Mouse (Mus musculus): Measurements from ENCODE around the gene Epor.

The Epor gene

GRCm38 (mm10) chr9:21962416-21963059, 768 bp downstream of the Epor start:
- DNase-seq: peak; percentile 56

- no peak for DNase-seq
These were observed 1.3 kb downstream of the Epor start for GRCm38 (mm10) chr9:21962010-21962409.

GRCm38 (mm10) chr9:21961366-21961980, 1.8 kb downstream of the Epor start:
- DNase-seq: no peak

- peak; percentile 41 for DNase-seq
These were observed 2.6 kb downstream of the Epor start for GRCm38 (mm10) chr9:21960558-21961208.

- DNase-seq: no peak
These were observed 3.2 kb downstream of the Epor start for GRCm38 (mm10) chr9:21960135-21960534.

GRCm38 (mm10) chr9:21959244-21959643, 4.1 kb downstream of the Epor start:
- no peak for DNase-seq

- DNase-seq: no peak
These were observed 4.9 kb downstream of the Epor start for GRCm38 (mm10) chr9:21958372-21958771.

GRCm38 (mm10) chr9:21955570-21956281, 7.6 kb downstream of the Epor start, which contains the start of gene Swsap1:
Gene Swsap1, plus strand, starts transcription at chr9:21955755.
- peak; percentile 100 for DNase-seq

GRCm38 (mm10) chr9:21955225-21955569, 8.1 kb downstream of the Epor start:
- no peak for DNase-seq

- DNase-seq: no peak
These were observed 8.7 kb downstream of the Epor start for GRCm38 (mm10) chr9:21954635-21955034.

GRCm38 (mm10) chr9:21953600-21953999, 9.7 kb downstream of the Epor start:
- DNase-seq: no peak

- no peak for DNase-seq
These were observed 11.3 kb downstream of the Epor start for GRCm38 (mm10) chr9:21951977-21952376.

GRCm38 (mm10) chr9:21950322-21950721, 13.0 kb downstream of the Epor start:
- DNase-seq: no peak

GRCm38 (mm10) chr9:21948790-21949189, 14.5 kb downstream of the Epor start:
- no peak for DNase-seq

- no peak for DNase-seq
These were observed 15.2 kb downstream of the Epor start for GRCm38 (mm10) chr9:21948146-21948545.

- DNase-seq: no peak
These were observed 15.7 kb downstream of the Epor start for GRCm38 (mm10) chr9:21947540-21948130.

- no peak for DNase-seq
These were observed 19.0 kb downstream of the Epor start for GRCm38 (mm10) chr9:21944267-21944666.

GRCm38 (mm10) chr9:21943638-21944037, 19.7 kb downstream of the Epor start:
- no peak for DNase-seq

GRCm38 (mm10) chr9:21943046-21943445, 20.3 kb downstream of the Epor start:
- no peak for DNase-seq

GRCm38 (mm10) chr9:21938234-21938855, 25.0 kb downstream of the Epor start:
- DNase-seq: no peak

- DNase-seq: no peak
These were observed 25.6 kb downstream of the Epor start for GRCm38 (mm10) chr9:21937711-21938175.

Measured in cerebellum, adult 8-10 months (tissue).